Mouse (Mus musculus) urinary bladder, postnatal 14 days (tissue): Measurements from ENCODE around the gene Rcn3.

Experiments
- DNase-seq: peaks from one replicate; pipeline ENCODE4 v3.0.0; 2021; ENCODE audit warnings: low spot score

Gene Rcn3

GRCm38 (mm10) chr7:45073171-45073707 lies 18.8 kb downstream of the Rcn3 start:
- DNase-seq: no peak

GRCm38 (mm10) chr7:45072230-45072629 lies 19.8 kb downstream of the Rcn3 start:
- DNase-seq: no peak

DNA sequence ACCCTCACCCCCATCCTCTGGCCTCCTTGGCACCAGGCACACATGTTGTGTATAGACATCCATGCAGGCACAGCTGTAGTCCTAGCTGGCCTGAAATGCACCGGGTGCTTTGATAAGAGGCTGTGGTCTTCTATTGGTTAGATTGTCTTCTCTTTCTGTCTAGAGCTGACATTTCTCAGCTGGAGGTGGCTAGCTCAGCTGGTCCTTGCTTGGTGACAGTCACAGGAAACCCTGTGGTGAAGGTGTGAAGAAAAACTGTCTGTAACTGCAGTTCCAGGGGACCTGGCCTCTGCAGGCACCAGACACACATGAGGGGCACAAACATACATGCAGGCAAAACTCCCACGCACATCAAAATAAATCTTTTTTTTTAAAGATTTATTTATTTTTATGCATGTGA lies 22.4 kb downstream of the Rcn3 start:
- DNase-seq: no peak

DNA sequence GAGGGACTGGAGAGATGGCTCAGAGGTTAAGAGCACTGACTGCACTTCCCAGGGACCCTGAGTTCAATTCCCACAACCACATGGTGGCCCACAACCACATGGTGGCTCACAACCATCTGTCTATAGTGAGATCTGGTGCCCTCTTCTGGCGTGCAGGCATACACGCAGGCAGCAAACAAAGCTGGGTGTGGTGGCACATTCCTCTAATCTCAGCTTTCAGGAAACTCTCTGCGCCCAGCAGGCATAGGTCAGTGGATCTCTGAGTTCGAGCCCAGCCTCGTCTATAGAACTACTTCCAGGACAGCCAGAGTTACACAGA lies 24.1 kb downstream of the Rcn3 start:
- peak; percentile 57 for DNase-seq

- DNase-seq: no peak
Measured at GRCm38 (mm10) chr7:45067190-45067999, 24.6 kb downstream of the Rcn3 start.

DNA sequence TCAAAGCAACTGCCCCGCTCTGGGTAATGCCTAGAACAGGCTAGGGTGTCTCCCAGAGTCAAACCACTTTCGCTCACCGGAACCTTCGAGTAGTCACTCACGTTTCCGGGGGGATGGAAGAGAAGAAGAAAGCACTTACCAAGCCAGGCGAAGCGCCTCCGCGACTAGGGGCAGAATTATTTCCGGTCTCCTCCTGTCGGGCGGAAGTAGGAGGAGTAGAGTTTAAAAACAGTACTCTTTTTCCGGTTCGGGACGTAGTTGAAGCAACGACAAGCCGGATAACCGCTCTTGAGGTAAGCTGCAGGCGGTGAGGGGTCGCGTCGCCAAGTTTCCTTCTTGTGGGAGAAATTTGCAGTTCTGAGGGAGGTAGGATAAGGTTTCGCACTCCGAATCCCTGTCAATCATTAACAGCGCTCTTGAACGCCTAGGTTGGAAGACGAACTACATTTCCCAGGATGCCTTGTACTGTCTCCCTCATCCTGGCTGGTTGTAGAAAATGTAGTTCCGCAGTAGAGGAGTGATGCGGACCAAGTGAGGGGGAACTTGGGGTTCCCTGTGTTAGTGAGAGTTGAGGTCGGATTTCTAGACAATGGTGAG lies 29.7 kb downstream of the Rcn3 start, which contains the start of the genes Nosip and Prrg2:
Gene Nosip (plus strand): TSS at position 191 of the 597 bp plus-strand sequence.
Gene Prrg2 (minus strand): TSS at position 439 of the 597 bp plus-strand sequence.
- DNase-seq: peak; percentile 95

DNA sequence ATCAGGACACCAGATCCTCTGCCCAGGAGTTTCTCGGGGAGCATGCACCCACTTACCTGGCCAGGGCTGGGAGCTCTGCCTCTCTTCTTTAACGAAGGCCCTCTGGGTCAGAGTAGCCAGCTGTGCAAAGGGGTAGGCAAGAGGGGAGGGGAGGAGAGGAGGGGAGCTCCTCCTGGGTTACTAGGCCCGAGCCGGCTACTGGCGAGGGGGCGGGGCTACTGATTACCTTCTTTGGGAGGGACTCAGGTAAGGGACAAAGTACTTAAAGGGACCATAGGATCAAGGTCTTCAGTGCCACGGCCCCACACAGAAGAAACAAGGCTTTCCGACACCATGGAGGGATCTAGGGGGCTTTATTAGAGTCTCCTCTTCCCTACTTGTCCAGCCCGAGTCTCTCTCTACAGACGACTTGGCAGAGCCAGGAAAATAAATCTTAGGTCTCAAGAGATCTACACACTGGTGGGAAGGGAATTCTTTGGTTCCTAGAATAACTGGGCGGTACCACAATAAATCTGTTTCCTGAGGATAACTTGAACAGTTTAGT lies 30.4 kb downstream of the Rcn3 start:
- DNase-seq: peak; percentile 77

DNA sequence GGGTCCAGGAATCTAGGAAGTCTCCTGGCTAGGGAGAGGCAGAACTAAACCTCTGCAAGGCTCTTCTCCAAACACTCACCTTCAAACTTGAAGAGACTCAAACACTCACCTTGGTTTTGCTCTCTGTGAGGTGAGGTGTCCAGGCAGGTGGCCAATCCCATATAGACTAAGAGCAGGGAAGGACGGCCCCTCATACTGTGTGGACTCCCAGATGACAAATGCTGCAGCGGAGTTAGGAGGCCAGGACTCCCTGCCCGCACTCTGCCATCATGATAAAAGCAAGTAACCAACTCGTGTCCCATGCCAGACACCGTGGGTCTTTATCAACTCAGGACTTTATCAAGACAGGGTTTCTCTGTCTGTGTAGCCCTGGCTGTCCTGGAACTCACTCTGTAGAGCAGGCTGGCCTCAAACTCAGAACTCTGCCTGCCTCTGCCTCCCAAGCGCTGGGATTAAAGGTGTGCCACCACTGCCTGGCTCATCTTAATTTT lies 31.3 kb downstream of the Rcn3 start:
- DNase-seq: no peak

- no peak for DNase-seq
Measured at GRCm38 (mm10) chr7:45058607-45059571, 33.1 kb downstream of the Rcn3 start.

- DNase-seq: no peak
Measured at GRCm38 (mm10) chr7:45056972-45057348, 35.1 kb downstream of the Rcn3 start.

GRCm38 (mm10) chr7:45056329-45056971 lies 35.6 kb downstream of the Rcn3 start:
- no peak for DNase-seq

- peak; percentile 96 for DNase-seq
Measured at GRCm38 (mm10) chr7:45053931-45054510, 38.0 kb downstream of the Rcn3 start.

- DNase-seq: peak; percentile 79
Measured at GRCm38 (mm10) chr7:45053117-45053930, 38.7 kb downstream of the Rcn3 start.

- DNase-seq: no peak
Measured at GRCm38 (mm10) chr7:45052862-45053116, 39.2 kb downstream of the Rcn3 start, which contains the start of gene Prr12. TSS of gene Prr12 (minus strand) at chr7:45052881.

DNA sequence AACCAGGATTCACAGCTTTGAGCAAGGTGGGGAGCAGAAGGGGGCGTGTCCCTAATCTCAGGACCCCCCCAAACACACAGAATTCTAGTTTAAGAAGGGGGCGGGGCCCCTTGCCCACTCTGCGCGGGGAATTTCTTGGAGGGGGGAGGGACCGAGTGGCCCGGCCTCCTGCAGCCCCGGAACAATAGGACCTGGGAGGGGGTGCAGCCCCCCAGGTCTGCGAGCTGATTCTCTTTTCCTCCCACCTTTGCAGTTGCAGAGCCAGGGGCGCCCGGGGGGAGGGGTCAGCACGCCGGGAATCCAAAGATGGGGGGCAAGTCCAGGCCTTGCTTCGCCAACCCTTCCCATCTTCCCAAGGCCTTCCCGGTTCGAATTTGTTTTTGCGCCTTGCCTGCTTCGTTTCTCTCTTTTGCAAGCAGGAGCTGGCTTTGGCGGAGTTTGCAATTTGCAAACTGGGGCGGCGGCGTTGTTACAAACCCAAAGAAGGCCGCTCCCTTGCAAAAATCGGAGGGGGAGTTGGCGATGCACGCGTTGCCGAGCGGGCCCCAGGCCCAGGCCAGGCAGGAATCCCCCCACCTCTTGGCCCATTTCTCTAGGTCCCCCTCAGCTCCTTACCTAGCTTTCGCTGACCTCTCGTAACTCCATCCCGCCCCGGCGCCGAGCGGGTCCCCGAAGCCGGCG lies 39.7 kb downstream of the Rcn3 start:
- DNase-seq: peak; percentile 46

DNA sequence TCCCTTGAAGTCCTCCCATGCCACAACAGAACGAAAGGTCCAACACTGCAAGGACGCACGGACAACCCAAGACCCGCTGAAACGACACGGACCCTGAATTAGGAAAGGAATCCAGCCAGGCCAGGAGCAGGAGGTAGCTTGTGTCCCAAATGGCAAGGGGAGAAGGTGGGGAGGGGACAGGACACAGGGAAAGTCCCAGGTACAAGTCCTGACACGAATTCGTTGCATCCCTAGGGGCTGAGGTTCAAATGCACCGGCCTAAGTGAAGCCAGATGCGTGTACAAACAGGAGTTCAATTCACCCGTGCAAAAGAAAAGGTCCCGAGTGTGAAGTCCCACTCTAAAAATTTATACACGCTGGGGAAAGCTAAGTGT lies 40.4 kb downstream of the Rcn3 start:
- DNase-seq: no peak

DNA sequence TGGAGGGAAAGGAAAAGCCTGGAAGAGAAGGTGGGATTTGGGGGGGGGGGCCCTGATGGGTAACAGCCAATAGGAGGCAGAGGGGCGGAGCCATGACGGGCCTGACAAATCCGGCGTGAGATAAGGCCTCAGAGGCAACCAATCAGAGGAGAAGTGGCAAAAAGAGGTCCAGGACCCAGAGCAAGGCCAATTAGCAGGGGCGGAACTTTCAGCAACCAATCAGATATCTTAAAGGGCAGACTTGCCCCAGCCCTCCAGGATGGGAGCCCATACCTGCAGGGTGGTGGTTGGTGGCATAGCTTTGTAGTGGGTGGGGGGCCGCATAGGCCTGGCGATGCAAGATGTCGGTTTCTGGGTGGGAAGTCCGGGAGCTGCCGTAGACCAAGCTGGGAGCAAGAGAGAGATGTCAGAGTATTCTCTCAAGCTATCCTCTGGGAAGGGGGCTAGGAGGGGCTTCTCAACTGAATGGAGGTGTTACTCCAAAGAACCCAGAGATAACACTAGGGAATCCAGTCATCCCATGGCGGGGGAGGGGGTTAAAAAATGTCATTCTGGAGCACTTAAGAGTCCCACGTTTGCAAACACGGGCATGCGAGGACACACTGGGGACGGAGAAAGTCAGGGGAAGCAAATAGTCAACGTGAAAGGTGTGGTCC lies 40.9 kb downstream of the Rcn3 start:
- peak; percentile 59 for DNase-seq

DNA sequence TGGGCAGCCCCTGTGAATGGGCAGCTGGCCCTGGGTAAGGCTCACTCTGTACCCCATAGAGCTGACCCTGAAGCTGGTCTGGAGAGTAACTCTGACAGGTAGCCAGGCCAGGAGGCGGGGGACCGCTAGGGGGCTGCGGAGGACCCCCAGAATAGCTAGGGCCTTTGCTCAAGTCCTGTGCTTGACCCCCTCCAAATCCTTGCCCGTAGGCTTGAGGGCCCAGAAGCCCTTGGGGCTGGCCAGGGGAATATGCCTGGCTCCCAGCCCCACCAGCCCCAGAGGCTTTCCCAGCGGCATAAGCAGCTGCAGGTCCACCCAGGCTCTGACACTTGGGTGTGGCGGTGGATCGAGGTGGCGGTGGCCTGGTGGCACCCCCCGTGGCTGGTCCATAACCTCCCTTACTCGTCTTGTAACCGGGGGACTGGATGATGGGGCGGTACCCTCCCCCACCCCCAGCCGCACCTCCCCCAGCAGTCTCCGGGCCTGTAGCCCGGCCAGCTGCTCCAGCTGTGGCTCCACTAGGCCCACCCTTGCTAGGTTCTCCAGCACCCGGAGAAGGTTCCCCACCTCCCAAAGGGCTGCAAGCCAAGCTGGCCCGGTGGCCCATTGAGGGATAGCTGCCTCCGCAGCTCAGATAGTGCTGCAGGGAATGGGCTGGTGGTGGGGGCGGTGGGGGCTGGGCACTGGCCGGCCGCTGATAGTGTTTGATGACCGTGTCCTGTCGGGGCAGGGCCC lies 42.9 kb downstream of the Rcn3 start:
- DNase-seq: no peak
